Comparison of ENCODE assay signal across 9 mouse cellular contexts in the genomic region with DNA sequence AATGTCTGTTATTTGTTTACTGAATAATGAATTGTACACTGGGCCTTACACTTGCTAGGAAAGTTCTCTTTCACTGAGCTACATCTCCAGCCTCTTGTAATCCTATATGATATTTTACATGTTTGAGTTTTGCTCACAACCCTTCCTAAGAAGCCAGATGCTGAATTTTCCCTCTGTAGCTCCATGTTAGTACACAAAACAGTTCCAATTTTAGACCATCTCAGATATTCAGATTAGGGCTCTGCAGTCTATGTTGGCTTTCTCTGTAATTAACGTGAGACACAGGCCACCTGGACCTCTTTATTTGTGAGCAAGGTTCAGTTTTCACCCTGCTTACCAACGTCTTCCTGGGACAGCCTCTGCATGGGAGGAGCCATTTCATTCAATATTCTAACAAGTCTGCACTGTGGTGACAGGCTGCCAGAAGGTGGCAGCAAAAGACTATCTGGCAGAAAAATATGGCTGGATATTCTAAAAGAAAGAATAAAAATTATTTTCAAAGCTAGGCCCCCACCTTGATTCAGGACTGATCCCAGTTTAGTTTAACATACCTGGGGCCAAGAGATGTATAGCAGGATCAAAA.
A peak's percentile ranks its signal among the peaks of the same experiment; 100 is the strongest.
DNase-seq lines count a peak whose midpoint lies in the region; ATAC-seq and TF ChIP-seq lines count a peak whose summit lies in the region.
"Had no signal": no experiment of that assay in that cellular context is flagged by ENCODE, and none has a peak within 500 bp of the region (broad histone marks: within the 10 kb centered on the region; RNA-seq: fewer than 3 reads in every experiment).

No protein-coding gene starts in this region.

- no peak for TF ChIP-seq EP300 in heart, adult 2 months (IDR thresholded peaks at IDR 0.05; ENCODE audit: insufficient read depth, low read depth, low read length)

- no peak overlapping the region for H3K9ac ChIP-seq in heart, adult 2 months (ENCODE audit: low read depth, low read length)
- no peak overlapping the region for H3K9ac ChIP-seq in forebrain, embryonic 12.5 days
- no peak overlapping the region for H3K9ac ChIP-seq in intestine, postnatal 0 days (ENCODE audit: low read depth, low read length)
- H3K9ac ChIP-seq in neural tube, embryonic 11.5 days (ENCODE audit: low read length): no peak overlapping the region

- H3K4me2 ChIP-seq in forebrain, embryonic 12.5 days: no peak overlapping the region
- no peak overlapping the region for H3K4me2 ChIP-seq in intestine, postnatal 0 days (replicated peaks; ENCODE audit: low read depth)
- no peak overlapping the region for H3K4me2 ChIP-seq in neural tube, embryonic 11.5 days (ENCODE audit: low read depth)

- ATAC-seq in forebrain, embryonic 12.5 days (ENCODE audit: low FRiP score): peak; percentile 53; the same call in 1 of the 2 replicates
- ATAC-seq in intestine, postnatal 0 days: no peak; the same call in 1 of the 2 replicates
- no peak for ATAC-seq in neural tube, embryonic 11.5 days (ENCODE audit: insufficient read depth, low FRiP score, low TSS enrichment)

- H3K79me2 ChIP-seq in heart, adult 2 months (replicated peaks; ENCODE audit: control insufficient read depth, insufficient read depth, low read length): no peaks in the 10 kb centered on the region

- TF ChIP-seq POLR2A in heart, adult 2 months (IDR thresholded peaks at IDR 0.05; ENCODE audit: insufficient read depth, low read depth, low read length): no peak

- H3K36me3 ChIP-seq in heart, adult 2 months (ENCODE audit: control insufficient read depth, insufficient read depth, low read length): no peaks in the 10 kb centered on the region
- no peaks in the 10 kb centered on the region for H3K36me3 ChIP-seq in forebrain, embryonic 12.5 days (replicated peaks)
- H3K36me3 ChIP-seq in intestine, postnatal 0 days (ENCODE audit: control insufficient read depth, insufficient read depth): no peaks in the 10 kb centered on the region
- no peaks in the 10 kb centered on the region for H3K36me3 ChIP-seq in neural tube, embryonic 11.5 days (ENCODE audit: control insufficient read depth, insufficient read depth, low read length)
- H3K36me3 ChIP-seq: G1E had no signal

- H3K27ac ChIP-seq in heart, adult 2 months: no peak overlapping the region
- H3K27ac ChIP-seq in forebrain, embryonic 12.5 days: no peak overlapping the region
- H3K27ac ChIP-seq in intestine, postnatal 0 days (ENCODE audit: low read depth, low read length): no peak overlapping the region
- no peak overlapping the region for H3K27ac ChIP-seq in neural tube, embryonic 11.5 days (ENCODE audit: low read depth, low read length)

- no peak overlapping the region for H3K4me3 ChIP-seq in heart, adult 2 months
- no peak overlapping the region for H3K4me3 ChIP-seq in forebrain, embryonic 12.5 days (replicated peaks)
- no peak overlapping the region for H3K4me3 ChIP-seq in intestine, postnatal 0 days (ENCODE audit: low read depth, low read length)
- H3K4me3 ChIP-seq in neural tube, embryonic 11.5 days (ENCODE audit: low read depth, low read length): no peak overlapping the region

- peak; percentile 2 to 28 for DNase-seq in heart, adult 2 months
- no peak for DNase-seq in heart, postnatal 25 days (ENCODE audit: low spot score)
- peak; percentile 22 for DNase-seq in adrenal gland, postnatal 25 days
- DNase-seq in left cerebral cortex, postnatal 25 days (ENCODE audit: low spot score in 2 of 2): peak; percentile 35 to 37
- DNase-seq in neural tube, embryonic 11.5 days (ENCODE audit: low spot score): peak; percentile 26
- DNase-seq in spleen, postnatal 36 days (ENCODE audit: low spot score in 2 of 2): no peak

- WGBS in heart, adult 2 months: 3% methylated on average over 2 of the region's 2 CpGs
- 4% methylated on average over 2 of the region's 2 CpGs for WGBS in forebrain, embryonic 12.5 days
- 3% methylated on average over 2 of the region's 2 CpGs for WGBS in intestine, postnatal 0 days
- 2% methylated on average over 2 of the region's 2 CpGs for WGBS in neural tube, embryonic 11.5 days

- peak; percentile 76 for TF ChIP-seq CTCF in heart, adult 2 months (IDR thresholded peaks at IDR 0.05)
- TF ChIP-seq CTCF in intestine, postnatal 0 days (IDR thresholded peaks at IDR 0.05; ENCODE audit: low read depth): peak; percentile 80

- intact Hi-C loops in heart, adult 2 months (cut with DNase I): loop anchor here (1.0 kb wide), 1 partner anchor 410 kb away; no protein-coding TSS in a partner anchor
- intact Hi-C loops in heart, postnatal 25 days (cut with DNase I): loop anchor here (2.0 kb wide), 1 partner anchor 410 kb away; no protein-coding TSS in a partner anchor
- intact Hi-C loops in left cerebral cortex, postnatal 25 days (cut with DNase I): loop anchor here (5.0 kb wide), 2 partner anchors 412 to 767 kb away; no protein-coding TSS in a partner anchor

- H3K4me1 ChIP-seq in heart, adult 2 months (ENCODE audit: control insufficient read depth, insufficient read depth, low read length): no peaks in the 10 kb centered on the region
- no peaks in the 10 kb centered on the region for H3K4me1 ChIP-seq in forebrain, embryonic 12.5 days
- no peaks in the 10 kb centered on the region for H3K4me1 ChIP-seq in intestine, postnatal 0 days (replicated peaks; ENCODE audit: control insufficient read depth, insufficient read depth, low read length)
- no peaks in the 10 kb centered on the region for H3K4me1 ChIP-seq in neural tube, embryonic 11.5 days (ENCODE audit: control insufficient read depth, insufficient read depth, low read length)

- H3K27me3 ChIP-seq in heart, adult 2 months (ENCODE audit: control insufficient read depth, insufficient read depth, low read length): no peaks in the 10 kb centered on the region
- H3K27me3 ChIP-seq in forebrain, embryonic 12.5 days: no peaks in the 10 kb centered on the region
- H3K27me3 ChIP-seq in intestine, postnatal 0 days (replicated peaks; ENCODE audit: control insufficient read depth, insufficient read depth, low read length): no peaks in the 10 kb centered on the region
- H3K27me3 ChIP-seq in neural tube, embryonic 11.5 days (ENCODE audit: control insufficient read depth, insufficient read depth, low read length): no peaks in the 10 kb centered on the region

- no peaks in the 10 kb centered on the region for H3K9me3 ChIP-seq in forebrain, embryonic 12.5 days
- H3K9me3 ChIP-seq in intestine, postnatal 0 days (ENCODE audit: control insufficient read depth): no peaks in the 10 kb centered on the region
- H3K9me3 ChIP-seq in neural tube, embryonic 11.5 days (ENCODE audit: control insufficient read depth, low read length): no peaks in the 10 kb centered on the region
- H3K9me3 ChIP-seq: G1E had no signal

Comparison
In these comparisons a context has a peak if more than half of its experiments do, and no peak if none do; other contexts are left out.
1. DNase-seq: peak in heart, adult 2 months (2 of 2), adrenal gland, postnatal 25 days (single experiment), left cerebral cortex, postnatal 25 days (2 of 2) and neural tube, embryonic 11.5 days (single experiment); none in heart, postnatal 25 days (single experiment) and spleen, postnatal 36 days (0 of 2).